Mouse (Mus musculus): Measurements from ENCODE around the gene Bcorl1. TPM values are rescaled to one million over a fixed set of nuclear protein-coding genes. Genes with fewer than 3 reads are reported as not detected.

The Bcorl1 gene
- total and polyA plus RNA-seq, 2 experiments: 2.2 to 2.8 TPM

DNA sequence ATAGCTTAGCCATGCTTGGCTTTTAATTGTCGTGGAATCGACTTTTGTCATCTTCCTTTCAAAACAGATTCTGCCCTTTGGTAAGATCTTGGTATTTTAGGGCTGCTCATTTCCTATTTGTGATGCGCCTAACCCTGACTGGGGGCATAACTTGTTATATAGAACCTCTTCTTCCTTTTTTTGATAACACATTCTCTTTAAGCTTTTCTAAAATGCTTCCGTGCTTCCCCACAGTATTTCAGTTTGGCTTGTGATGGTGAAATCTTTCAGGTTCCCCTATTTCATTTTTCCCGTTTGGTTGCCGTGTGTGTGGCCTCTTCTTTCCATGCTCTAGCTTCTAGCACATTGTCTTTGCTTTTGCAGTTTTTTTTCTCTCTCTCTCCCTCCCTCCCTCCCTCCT lies 14.2 kb downstream of the Bcorl1 start:
- Histone ChIP-seq H3K9ac (ENCODE audit: low read depth, low read length) (no peak overlapping the region), H3K4me1 (ENCODE audit: control insufficient read depth, insufficient read depth, low read length) (no peaks in the 10 kb centered on the region), H3K36me3 (ENCODE audit: control insufficient read depth, insufficient read depth, low read length) (no peaks in the 10 kb centered on the region), H3K4me3 (ENCODE audit: insufficient read depth, low read depth, low read length) (no peak overlapping the region), H3K27ac (replicated peaks; ENCODE audit: insufficient read depth, low read depth, low read length) (no peak overlapping the region), H3K27me3 (ENCODE audit: control insufficient read depth, insufficient read depth, low read length) (no peaks in the 10 kb centered on the region), H3K79me2 (ENCODE audit: control insufficient read depth, insufficient read depth, low read length) (peaks cover 3% of the 10 kb centered on the region; the same call in 1 of the 2 replicates)
- DNase-seq (ENCODE audit: extremely low read depth, low read depth, low spot score): no peak
- TF ChIP-seq CTCF (IDR thresholded peaks at IDR 0.05; ENCODE audit: low read depth, low read length) (no peak), POLR2A (IDR thresholded peaks at IDR 0.05; ENCODE audit: extremely low read depth, insufficient read depth, low read length) (no peak)
- WGBS: 68% methylated on average over 6 of the region's 6 CpGs

DNA sequence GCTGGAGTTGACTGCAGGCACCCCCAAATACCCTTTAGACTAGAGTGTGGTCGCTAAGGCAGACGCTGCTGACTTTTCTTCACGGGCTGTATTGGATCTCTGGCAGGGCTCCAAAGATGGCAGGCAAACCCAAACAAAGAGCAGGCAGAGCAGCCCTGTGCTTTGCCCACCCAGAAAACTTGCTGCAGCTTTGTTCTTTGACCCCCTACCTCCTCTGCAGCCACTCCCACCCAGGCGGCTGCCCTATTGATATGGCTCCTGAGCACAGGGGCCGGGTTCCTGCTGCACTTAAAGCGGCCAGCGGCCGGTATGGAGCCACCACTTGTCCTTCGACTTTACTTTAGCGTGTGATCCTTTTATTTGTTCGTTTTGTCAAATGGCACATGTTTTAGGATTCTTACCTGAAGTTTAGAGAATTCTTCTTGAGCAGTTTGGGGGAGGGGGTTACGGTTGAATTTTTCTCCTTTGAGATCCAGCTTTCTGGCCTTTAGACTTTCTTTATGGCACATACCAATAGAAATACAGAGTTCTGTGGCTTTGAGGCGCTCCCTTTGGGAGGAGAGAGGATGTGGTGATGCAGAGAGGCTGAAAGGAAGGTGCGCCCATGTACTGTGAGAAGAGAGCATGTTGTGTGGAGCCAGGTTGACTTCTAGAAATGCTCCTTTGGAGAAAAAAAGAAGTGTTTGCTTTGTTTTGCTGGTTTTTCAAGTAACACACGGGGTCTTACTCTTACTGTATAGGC lies 24.8 kb downstream of the Bcorl1 start:
- Histone ChIP-seq H3K27me3 (ENCODE audit: control insufficient read depth, insufficient read depth, low read length) (no peaks in the 10 kb centered on the region), H3K27ac (replicated peaks; ENCODE audit: insufficient read depth, low read depth, low read length) (no peak overlapping the region), H3K4me3 (ENCODE audit: insufficient read depth, low read depth, low read length) (no peak overlapping the region), H3K9ac (ENCODE audit: low read depth, low read length) (no peak overlapping the region), H3K36me3 (ENCODE audit: control insufficient read depth, insufficient read depth, low read length) (peaks cover 3% of the 10 kb centered on the region), H3K4me1 (ENCODE audit: control insufficient read depth, insufficient read depth, low read length) (no peaks in the 10 kb centered on the region; the same call in 1 of the 2 replicates), H3K79me2 (ENCODE audit: control insufficient read depth, insufficient read depth, low read length) (no peaks in the 10 kb centered on the region)
- WGBS: 69% methylated on average over 15 of the region's 15 CpGs
- TF ChIP-seq CTCF (IDR thresholded peaks at IDR 0.05; ENCODE audit: low read depth, low read length) (no peak), POLR2A (IDR thresholded peaks at IDR 0.05; ENCODE audit: extremely low read depth, insufficient read depth, low read length) (no peak)
- DNase-seq (ENCODE audit: extremely low read depth, low read depth, low spot score): no peak

DNA sequence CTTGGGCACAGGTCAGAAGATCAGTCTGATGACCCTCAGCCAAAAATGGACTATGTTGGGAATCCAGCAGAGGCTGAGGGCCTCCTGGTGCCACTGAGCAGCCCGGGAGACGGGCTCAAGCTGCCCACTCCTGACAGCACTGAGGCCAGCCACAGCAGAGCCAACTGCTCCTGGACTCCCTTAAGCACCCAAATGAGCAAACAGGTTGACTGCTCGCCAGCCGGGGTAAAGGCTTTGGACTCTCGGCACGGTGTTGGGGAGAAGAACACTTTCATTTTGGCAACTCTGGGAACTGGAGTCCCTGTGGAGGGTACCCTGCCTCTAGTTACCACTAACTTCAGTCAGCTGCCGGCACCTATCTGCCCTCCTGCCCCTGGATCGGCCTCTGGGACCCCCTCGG lies 26.7 kb downstream of the Bcorl1 start:
- Histone ChIP-seq H3K36me3 (ENCODE audit: control insufficient read depth, insufficient read depth, low read length) (peaks cover 2% of the 10 kb centered on the region; the same call in 1 of the 2 replicates), H3K9ac (ENCODE audit: low read depth, low read length) (no peak overlapping the region), H3K4me1 (ENCODE audit: control insufficient read depth, insufficient read depth, low read length) (no peaks in the 10 kb centered on the region; the same call in 1 of the 2 replicates), H3K4me3 (ENCODE audit: insufficient read depth, low read depth, low read length) (no peak overlapping the region), H3K27me3 (ENCODE audit: control insufficient read depth, insufficient read depth, low read length) (no peaks in the 10 kb centered on the region), H3K27ac (replicated peaks; ENCODE audit: insufficient read depth, low read depth, low read length) (peak overlapping the region; percentile 25), H3K79me2 (ENCODE audit: control insufficient read depth, insufficient read depth, low read length) (no peaks in the 10 kb centered on the region)
- WGBS: 69% methylated on average over 9 of the region's 9 CpGs
- TF ChIP-seq POLR2A (IDR thresholded peaks at IDR 0.05; ENCODE audit: extremely low read depth, insufficient read depth, low read length): no peak
- TF ChIP-seq CTCF (IDR thresholded peaks at IDR 0.05; ENCODE audit: low read depth, low read length): no peak
- DNase-seq (ENCODE audit: extremely low read depth, low read depth, low spot score): peak; percentile 65

DNA sequence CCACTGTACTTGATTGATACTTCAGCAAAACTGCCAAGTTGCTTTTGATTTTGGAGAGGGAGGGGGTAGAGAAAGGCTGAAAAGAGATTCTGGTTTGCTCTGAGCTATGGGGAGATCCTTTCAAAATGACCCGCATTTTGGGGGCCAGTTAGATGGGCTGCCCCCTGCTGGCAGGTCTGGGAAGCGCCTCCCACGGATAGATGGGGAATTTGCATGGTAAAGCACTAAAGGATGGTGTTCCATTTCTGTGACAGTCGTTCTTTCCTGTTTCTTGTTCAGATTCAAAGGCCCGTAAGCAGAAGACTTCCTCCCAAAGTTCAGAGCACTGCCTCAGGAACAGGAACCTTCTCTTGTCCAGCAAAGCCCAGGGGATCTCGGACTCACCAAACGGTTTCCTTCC lies 42.5 kb downstream of the Bcorl1 start:
- WGBS: 53% methylated on average over 7 of the region's 7 CpGs
- H3K9ac ChIP-seq (ENCODE audit: low read depth, low read length): no peak overlapping the region
- no peak overlapping the region for H3K4me3 ChIP-seq (ENCODE audit: insufficient read depth, low read depth, low read length)

DNA sequence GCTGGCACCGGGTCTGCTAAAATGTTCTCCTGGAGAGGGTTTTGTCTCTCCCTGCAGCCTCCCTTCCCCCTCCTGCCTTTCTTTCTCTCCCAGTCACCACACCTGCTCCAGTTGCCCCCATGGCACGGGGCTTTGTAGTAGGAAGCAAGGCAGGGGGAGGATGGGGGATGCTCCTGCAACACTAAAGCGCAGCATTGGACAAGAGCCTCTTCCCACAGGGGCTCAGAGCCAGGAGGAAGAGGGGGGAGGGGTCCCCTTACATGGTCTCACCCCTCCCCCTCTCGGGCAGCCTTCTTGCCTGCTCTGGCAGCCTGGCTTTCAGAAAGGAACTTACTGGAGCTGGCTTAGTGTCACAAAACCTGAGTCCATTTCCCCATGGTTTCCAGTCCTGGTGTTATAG lies 44.8 kb downstream of the Bcorl1 start:
- TF ChIP-seq POLR2A (IDR thresholded peaks at IDR 0.05; ENCODE audit: extremely low read depth, insufficient read depth, low read length) (no peak), CTCF (IDR thresholded peaks at IDR 0.05; ENCODE audit: low read depth, low read length) (no peak)
- no peaks in the 10 kb centered on the region for H3K79me2 ChIP-seq (ENCODE audit: control insufficient read depth, insufficient read depth, low read length)
- H3K36me3 ChIP-seq (ENCODE audit: control insufficient read depth, insufficient read depth, low read length): peaks cover 21% of the 10 kb centered on the region
- no peak for DNase-seq (ENCODE audit: extremely low read depth, low read depth, low spot score)
- no peak overlapping the region for H3K4me3 ChIP-seq (ENCODE audit: insufficient read depth, low read depth, low read length)
- H3K27me3 ChIP-seq (ENCODE audit: control insufficient read depth, insufficient read depth, low read length): no peaks in the 10 kb centered on the region
- no peak overlapping the region for H3K27ac ChIP-seq (replicated peaks; ENCODE audit: insufficient read depth, low read depth, low read length)
- no peaks in the 10 kb centered on the region for H3K4me1 ChIP-seq (ENCODE audit: control insufficient read depth, insufficient read depth, low read length)
- H3K9ac ChIP-seq (ENCODE audit: low read depth, low read length): no peak overlapping the region
- WGBS: 81% methylated on average over 3 of the region's 4 CpGs

More for the DNA sequence above, 42.5 kb downstream of the Bcorl1 start:
- Histone ChIP-seq H3K79me2 (ENCODE audit: control insufficient read depth, insufficient read depth, low read length) (no peaks in the 10 kb centered on the region; the same call in 1 of the 2 replicates), H3K27me3 (ENCODE audit: control insufficient read depth, insufficient read depth, low read length) (no peaks in the 10 kb centered on the region), H3K4me1 (ENCODE audit: control insufficient read depth, insufficient read depth, low read length) (no peaks in the 10 kb centered on the region), H3K36me3 (ENCODE audit: control insufficient read depth, insufficient read depth, low read length) (peaks cover 18% of the 10 kb centered on the region), H3K27ac (replicated peaks; ENCODE audit: insufficient read depth, low read depth, low read length) (no peak overlapping the region)
- TF ChIP-seq CTCF (IDR thresholded peaks at IDR 0.05; ENCODE audit: low read depth, low read length) (peak; percentile 78), POLR2A (IDR thresholded peaks at IDR 0.05; ENCODE audit: extremely low read depth, insufficient read depth, low read length) (no peak)
- DNase-seq (ENCODE audit: extremely low read depth, low read depth, low spot score): peak; percentile 2

DNA sequence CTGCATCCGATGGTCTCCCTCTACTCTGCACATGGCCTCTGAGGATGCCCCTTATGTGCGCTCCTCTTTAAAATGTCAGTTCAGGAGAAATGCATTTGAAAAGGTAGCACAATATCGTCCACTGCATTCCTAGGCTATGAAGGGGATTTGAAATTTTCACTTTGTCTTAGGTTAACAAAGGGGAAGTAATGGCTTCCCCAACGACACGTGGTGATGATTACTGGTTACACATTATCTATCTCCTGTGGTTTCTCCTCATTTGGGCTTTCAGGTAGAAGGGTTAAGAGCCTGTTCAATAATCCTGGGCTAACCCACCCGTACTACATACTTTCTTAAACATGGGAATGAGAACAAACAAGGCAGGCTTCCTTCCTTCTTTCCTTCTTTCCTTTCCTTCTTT lies 48.2 kb downstream of the Bcorl1 start:
- 90% methylated on average over 6 of the region's 6 CpGs for WGBS

More for the DNA sequence above, 48.2 kb downstream of the Bcorl1 start:
- Histone ChIP-seq H3K4me3 (ENCODE audit: insufficient read depth, low read depth, low read length) (no peak overlapping the region), H3K27me3 (ENCODE audit: control insufficient read depth, insufficient read depth, low read length) (no peaks in the 10 kb centered on the region), H3K36me3 (ENCODE audit: control insufficient read depth, insufficient read depth, low read length) (peaks cover 27% of the 10 kb centered on the region), H3K4me1 (ENCODE audit: control insufficient read depth, insufficient read depth, low read length) (no peaks in the 10 kb centered on the region), H3K27ac (replicated peaks; ENCODE audit: insufficient read depth, low read depth, low read length) (no peak overlapping the region), H3K79me2 (ENCODE audit: control insufficient read depth, insufficient read depth, low read length) (no peaks in the 10 kb centered on the region), H3K9ac (ENCODE audit: low read depth, low read length) (no peak overlapping the region)
- no peak for TF ChIP-seq CTCF (IDR thresholded peaks at IDR 0.05; ENCODE audit: low read depth, low read length)
- TF ChIP-seq POLR2A (IDR thresholded peaks at IDR 0.05; ENCODE audit: extremely low read depth, insufficient read depth, low read length): no peak
- no peak for DNase-seq (ENCODE audit: extremely low read depth, low read depth, low spot score)

All from liver, adult 2 months (tissue).